Mouse (Mus musculus) lung, embryonic 15.5 days (tissue): Measurements from ENCODE around the gene Ttc21a. TPM values are rescaled to one million over a fixed set of nuclear protein-coding genes. Genes with fewer than 3 reads are reported as not detected.
"Not testable (repeated sequence)": the region's sequence is repeated elsewhere in the genome, so short reads cannot be mapped to it uniquely, and the experiment has no call there.

Source experiments
- ATAC-seq: fragments of 200-750 bp; cut with Nextera tagmentation; 2 replicates; pipeline ENCODE4 v1.8.0; 2017; ENCODE audit warnings: moderate number of reproducible peaks, borderline replicate concordance; ENCODE audit not compliant: low FRiP score, low TSS enrichment; ENCODE audit errors: extremely low read depth
- H3K27ac ChIP-seq: fragments of 300-500 bp; sonication (generic); 2 replicates; pipeline ENCODE4 v1.5.1; 2015; ENCODE audit warnings: moderate library complexity, mild to moderate bottlenecking, inconsistent platforms
- H3K27me3 ChIP-seq: fragments of 300-500 bp; sonication (generic); 2 replicates; pipeline ENCODE4 v1.6.1; 2015; ENCODE audit warnings: inconsistent platforms
- H3K36me3 ChIP-seq: fragments of 300-500 bp; sonication (generic); 2 replicates; pipeline ENCODE4 v1.6.1; 2015; ENCODE audit warnings: inconsistent platforms
- H3K4me1 ChIP-seq: fragments of 300-500 bp; sonication (generic); 2 replicates; pipeline ENCODE4 v1.6.1; 2015; ENCODE audit warnings: inconsistent platforms
- H3K4me2 ChIP-seq: fragments of 300-500 bp; sonication (generic); 2 replicates; pipeline ENCODE4 v1.6.1; 2015; ENCODE audit warnings: inconsistent platforms, mild to moderate bottlenecking, moderate library complexity
- H3K4me3 ChIP-seq: fragments of 300-500 bp; sonication (generic); 2 replicates; pipeline ENCODE4 v1.5.1; 2015; ENCODE audit warnings: mild to moderate bottlenecking, inconsistent platforms
- H3K9ac ChIP-seq: fragments of 300-500 bp; sonication (generic); 2 replicates; pipeline ENCODE4 v1.6.1; 2015; ENCODE audit warnings: inconsistent platforms
- H3K9me3 ChIP-seq: fragments of 300-500 bp; sonication (generic); 2 replicates; pipeline ENCODE4 v1.6.1; 2016; ENCODE audit warnings: inconsistent platforms
- WGBS: fragments of 180-500 bp; shearing (Covaris S2); methylation state at CpG from one replicate; pipeline ENCODE4 v1.1.7; 2015; 5-methylcytosine and 5-hydroxymethylcytosine counted together
- polyA plus RNA-seq: library from polyadenylated mRNA; unstranded; fragments of >200 nt; fragmentation: Nextera tagmentation; extraction: Ambion mirVana; gene quantifications from 2 replicates; pipeline ENCODE4 v1.2.1, GENCODE M21; 2015

Ttc21a gene
- polyA plus RNA-seq, 1 experiment from 2014 or later, result 1.1 TPM

GRCm38 (mm10) chr9:120009871-120010270 lies 72.5 kb downstream of the Ttc21a start:
- no peaks in the 10 kb centered on the region for H3K36me3 ChIP-seq
- no peak for ATAC-seq
- no peak overlapping the region for H3K9ac ChIP-seq
- H3K4me1 ChIP-seq, result peaks cover 21% of the 10 kb centered on the region
- WGBS, result 91% methylated on average over 3 of the region's 3 CpGs
- H3K4me2 ChIP-seq, result no peak overlapping the region
- H3K4me3 ChIP-seq, result no peak overlapping the region
- no peaks in the 10 kb centered on the region for H3K9me3 ChIP-seq
- no peaks in the 10 kb centered on the region for H3K27me3 ChIP-seq
- no peak overlapping the region for H3K27ac ChIP-seq

DNA sequence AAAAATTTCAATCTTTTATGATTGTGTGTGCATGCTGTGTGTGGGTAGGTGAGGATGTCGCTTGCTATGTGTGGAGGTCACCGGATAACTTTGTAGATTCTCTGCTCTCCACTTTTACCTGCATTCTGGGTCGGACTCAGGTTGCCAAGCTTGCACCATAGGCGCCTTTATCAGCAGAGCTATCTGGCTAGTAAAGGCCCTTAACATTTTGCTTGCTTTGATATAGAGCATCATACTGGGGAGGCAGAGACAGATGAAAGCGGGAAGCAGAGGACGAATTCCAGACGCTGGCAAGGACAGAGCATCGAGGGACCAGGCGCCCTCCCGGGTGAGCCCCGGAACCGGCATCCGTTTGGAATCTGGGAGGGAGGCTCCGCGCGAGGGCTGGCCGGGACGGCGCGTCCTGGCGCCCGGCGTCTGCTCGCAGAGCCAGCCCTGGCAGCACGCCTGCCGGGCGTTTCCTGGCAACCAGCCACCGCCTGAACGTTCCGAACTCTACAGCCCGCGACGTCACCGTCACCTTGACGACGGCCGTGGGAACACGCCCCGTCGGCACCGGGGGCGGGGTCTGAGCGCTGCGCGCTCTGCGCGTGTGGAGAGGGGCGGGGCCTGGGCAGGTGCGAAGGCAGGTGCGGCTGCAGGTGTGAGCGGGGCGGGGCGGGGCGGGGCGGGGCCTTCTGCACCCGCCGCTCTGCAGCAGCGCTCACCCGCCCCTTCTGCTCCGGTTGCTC lies 73.5 kb downstream of the Ttc21a start:
- ATAC-seq, result peak; percentile 91
- 1% methylated on average over 60 of the region's 60 CpGs for WGBS

DNA sequence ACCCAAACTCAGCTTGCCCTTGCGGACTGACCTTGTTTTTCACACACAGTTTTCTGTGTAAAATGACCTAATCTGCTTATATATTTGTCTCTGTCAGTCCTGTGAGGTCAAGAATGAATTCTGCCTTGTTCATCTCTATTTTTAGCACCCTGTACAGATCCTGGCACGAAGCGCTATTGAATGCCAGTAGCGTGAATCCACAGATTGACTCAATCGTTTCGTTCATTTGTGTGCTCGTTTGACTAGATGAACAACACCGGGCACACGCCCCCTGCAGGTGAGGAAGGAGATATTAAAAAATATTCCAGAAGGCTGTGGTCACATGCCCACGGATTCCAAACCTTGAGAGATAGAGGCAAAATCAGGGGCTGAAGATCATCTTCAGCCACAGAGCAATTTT lies 74.1 kb downstream of the Ttc21a start:
- H3K9ac ChIP-seq, result 0 out of 2 replicates have a peak overlapping the region, but pooled peaks have one; percentile 14
- peak overlapping the region; percentile 40 for H3K4me3 ChIP-seq
- peaks cover 14% of the 10 kb centered on the region for H3K4me1 ChIP-seq
- H3K27ac ChIP-seq, result peak overlapping the region; percentile 90
- under 1% methylated on average over 10 of the region's 10 CpGs for WGBS
- H3K36me3 ChIP-seq, result no peaks in the 10 kb centered on the region
- no peaks in the 10 kb centered on the region for H3K27me3 ChIP-seq
- peak; percentile 47 for ATAC-seq
- peak overlapping the region; percentile 81 for H3K4me2 ChIP-seq
- H3K9me3 ChIP-seq, result no peaks in the 10 kb centered on the region

More for the DNA sequence above, 73.5 kb downstream of the Ttc21a start:
- Histone ChIP-seq H3K9ac (peak overlapping the region; percentile 39; the same call in 1 of the 2 replicates), H3K4me1 (peaks cover 17% of the 10 kb centered on the region), H3K9me3 (no peaks in the 10 kb centered on the region), H3K4me2 (peak overlapping the region; percentile 81), H3K27ac (peak overlapping the region; percentile 90), H3K36me3 (no peaks in the 10 kb centered on the region), H3K27me3 (no peaks in the 10 kb centered on the region), H3K4me3 (peak overlapping the region; percentile 40)

GRCm38 (mm10) chr9:120012161-120012560 lies 74.8 kb downstream of the Ttc21a start:
- H3K9me3 ChIP-seq, H3K27me3 ChIP-seq, H3K4me3 ChIP-seq, H3K27ac ChIP-seq, H3K4me2 ChIP-seq, H3K36me3 ChIP-seq, ATAC-seq, H3K9ac ChIP-seq: not testable (repeated sequence)
- WGBS, result 78% methylated on average over 6 of the region's 6 CpGs
- peaks cover 14% of the 10 kb centered on the region for H3K4me1 ChIP-seq

- H3K9me3 ChIP-seq, result no peaks in the 10 kb centered on the region
- H3K9ac ChIP-seq, result no peak overlapping the region
- H3K4me2 ChIP-seq, result no peak overlapping the region
- H3K27ac ChIP-seq, result no peak overlapping the region
- no peak overlapping the region for H3K4me3 ChIP-seq
- H3K27me3 ChIP-seq, result no peaks in the 10 kb centered on the region
- no peaks in the 10 kb centered on the region for H3K36me3 ChIP-seq
- WGBS, result 73% methylated on average over 5 of the region's 5 CpGs
- ATAC-seq, result no peak
- peaks cover 14% of the 10 kb centered on the region for H3K4me1 ChIP-seq
Measured at GRCm38 (mm10) chr9:120012781-120013180, 75.4 kb downstream of the Ttc21a start.

GRCm38 (mm10) chr9:120013251-120013820 lies 75.9 kb downstream of the Ttc21a start:
- Histone ChIP-seq H3K9ac (no peak overlapping the region), H3K27ac (no peak overlapping the region), H3K4me3 (no peak overlapping the region), H3K36me3 (no peaks in the 10 kb centered on the region), H3K4me2 (no peak overlapping the region), H3K9me3 (no peaks in the 10 kb centered on the region), H3K27me3 (no peaks in the 10 kb centered on the region), H3K4me1 (peaks cover 14% of the 10 kb centered on the region)
- no peak for ATAC-seq
- WGBS, result 66% methylated on average over 11 of the region's 11 CpGs

- Histone ChIP-seq H3K27ac (no peak overlapping the region), H3K4me1 (peaks cover 14% of the 10 kb centered on the region), H3K4me3 (no peak overlapping the region), H3K36me3 (no peaks in the 10 kb centered on the region), H3K4me2 (no peak overlapping the region), H3K9me3 (no peaks in the 10 kb centered on the region), H3K27me3 (no peaks in the 10 kb centered on the region), H3K9ac (no peak overlapping the region)
- 62% methylated on average over 6 of the region's 6 CpGs for WGBS
- ATAC-seq, result no peak
Measured at GRCm38 (mm10) chr9:120014828-120015227, 77.4 kb downstream of the Ttc21a start.

DNA sequence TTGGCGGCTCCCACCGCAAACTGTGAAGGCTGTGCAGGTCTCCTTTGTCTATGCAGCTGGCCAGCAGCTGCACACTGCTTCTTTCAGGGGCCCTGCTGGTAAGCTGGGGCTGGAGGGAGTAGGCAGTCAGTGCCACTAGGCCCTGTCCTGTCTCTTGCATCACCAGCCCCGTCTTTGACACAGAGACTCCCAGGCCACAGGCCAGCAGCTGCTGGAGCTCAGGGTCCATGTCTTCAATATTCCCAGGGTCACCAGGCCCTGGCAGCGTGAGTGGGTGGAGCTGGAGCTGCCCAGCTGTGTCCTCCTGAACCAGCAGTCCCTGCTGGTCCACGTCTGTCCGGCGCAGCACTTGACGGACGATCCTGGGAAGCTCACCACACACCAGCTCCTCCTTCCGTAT lies 79.5 kb downstream of the Ttc21a start:
- Histone ChIP-seq H3K36me3 (no peaks in the 10 kb centered on the region), H3K4me2 (no peak overlapping the region), H3K27ac (no peak overlapping the region), H3K4me3 (no peak overlapping the region), H3K4me1 (peaks cover 11% of the 10 kb centered on the region; the same call in 1 of the 2 replicates), H3K9me3 (no peaks in the 10 kb centered on the region), H3K27me3 (no peaks in the 10 kb centered on the region), H3K9ac (no peak overlapping the region)
- 54% methylated on average over 10 of the region's 10 CpGs for WGBS
- no peak for ATAC-seq

Other genes with a start within 250 kb of the Ttc21a start
- gene Scn10a, start 218.3 kb upstream of the Ttc21a start, polyA plus RNA-seq, result 0.04 and 0.09 TPM in 2 replicates
- gene Scn11a, start 112.2 kb upstream of the Ttc21a start, polyA plus RNA-seq, result not detected in 2 replicates
- 53.3 and 54.1 TPM in 2 replicates for gene Wdr48, start 42.7 kb upstream of the Ttc21a start, polyA plus RNA-seq
- gene Gorasp1, start within 50 bp of the Ttc21a start, polyA plus RNA-seq, result 31.1 and 35.6 TPM in 2 replicates
- gene Csrnp1, start 47.1 kb downstream of the Ttc21a start, polyA plus RNA-seq, result 8.2 and 8.7 TPM in 2 replicates
- gene Xirp1, start 86.0 kb downstream of the Ttc21a start, polyA plus RNA-seq, result 0.96 and 1.3 TPM in 2 replicates
- gene Cx3cr1, start 132.3 kb downstream of the Ttc21a start, polyA plus RNA-seq, result 7.8 and 9.2 TPM in 2 replicates
- gene Ccr8, start 154.5 kb downstream of the Ttc21a start, polyA plus RNA-seq, result 0.36 and 0.79 TPM in 2 replicates
- 31.1 and 34.5 TPM in 2 replicates for gene Slc25a38, start 172.8 kb downstream of the Ttc21a start, polyA plus RNA-seq
- gene Rpsa, start 190.1 kb downstream of the Ttc21a start, polyA plus RNA-seq, result 1,474 and 1,505 TPM in 2 replicates
- gene Mobp, start 212.1 kb downstream of the Ttc21a start, polyA plus RNA-seq, result not detected in 2 replicates